Mouse (Mus musculus) G1E (cell line): ENCODE data around the gene Ubr4. TPM values are rescaled to one million over a fixed set of nuclear protein-coding genes. Genes with fewer than 3 reads are reported as not detected.

Experiments
- ATAC-seq: 2 replicates; pipeline ENCODE4 v1.8.0; 2016; ENCODE audit warnings: mild to moderate bottlenecking; ENCODE audit not compliant: insufficient number of reproducible peaks, poor library complexity, low FRiP score, severe bottlenecking; ENCODE audit errors: extremely low read depth
- DNase-seq: peaks from one replicate; pipeline ENCODE4 v3.0.0; 2012; ENCODE audit warnings: low spot score
- H3K27me3 ChIP-seq: 2 replicates; pipeline ENCODE4 v1.6.1; 2012; ENCODE audit warnings: mild to moderate bottlenecking, low read length, inconsistent platforms; ENCODE audit not compliant: insufficient read depth
- H3K36me3 ChIP-seq: replicated peaks from 2 replicates; pipeline ENCODE3; 2012; ENCODE audit warnings: mild to moderate bottlenecking, inconsistent platforms
- H3K4me1 ChIP-seq: 2 replicates; pipeline ENCODE4 v1.6.1; 2012; ENCODE audit warnings: low read depth, low read length, inconsistent platforms, mixed read lengths; ENCODE audit not compliant: insufficient read depth
- H3K4me3 ChIP-seq: 2 replicates; pipeline ENCODE4 v1.5.1; 2012; ENCODE audit warnings: low read depth, mild to moderate bottlenecking, inconsistent platforms, low read length, moderate library complexity, mixed read lengths
- H3K9me3 ChIP-seq: replicated peaks from 2 replicates; pipeline ENCODE4 v1.6.1; 2012; ENCODE audit warnings: inconsistent platforms
- CTCF ChIP-seq: IDR thresholded peaks from 2 replicates; pipeline ENCODE4 v1.5.1; 2012; ENCODE audit warnings: low read depth, low read length, inconsistent platforms, mixed read lengths
- GATA1 ChIP-seq: IDR thresholded peaks from 2 replicates; pipeline ENCODE4 v1.6.1; 2012; ENCODE audit warnings: borderline replicate concordance, low read length, inconsistent platforms, mixed read lengths
- GATA2 ChIP-seq: IDR thresholded peaks from 2 replicates; pipeline ENCODE4 v1.6.1; 2012; ENCODE audit warnings: low read depth, low read length, inconsistent platforms, borderline replicate concordance
- POLR2AphosphoS5 ChIP-seq: IDR thresholded peaks from 2 replicates; pipeline ENCODE4 v1.6.1; 2012; ENCODE audit warnings: low read depth, low read length, inconsistent platforms; ENCODE audit not compliant: insufficient replicate concordance
- TAL1 ChIP-seq: conservative IDR thresholded peaks from 2 replicates; pipeline ENCODE4 v1.6.1; 2012; ENCODE audit warnings: low read depth, low read length, inconsistent platforms, mixed read lengths
- polyA plus RNA-seq: library from polyadenylated mRNA; stranded (reverse); fragments of >175 nt; gene quantifications from 2 replicates; pipeline ENCODE4 v1.2.3, GENCODE M21; 2012
- total RNA-seq, 2 experiments: library from RNA; stranded (forward) in 1 of 2; stranded (reverse) in 1 of 2; fragments of 200-1000 nt in 1 of 2; fragments of >200 nt in 1 of 2; fragmentation: Nextera tagmentation in 1 of 2; gene quantifications; 2 replicates each; pipeline ENCODE4 v1.2.3; 2014 to 2017

The Ubr4 gene
- 386 and 393 TPM in 2 replicates for total RNA-seq (2014; fragmentation: Nextera tagmentation)
- 62.2 and 68.1 TPM in 2 replicates for total RNA-seq (2017)
- polyA plus RNA-seq = 67.8 and 132 TPM in 2 replicates

- DNase-seq (peak; percentile 93), ATAC-seq (peak; percentile 85)
- Histone ChIP-seq H3K4me3 (peak within 1 kb of the TSS; percentile 83), H3K27me3 (no peaks in the 10 kb centered on the region), H3K4me1 (peaks cover 66% of the 10 kb centered on the region), H3K9me3 (no peaks in the 10 kb centered on the region), H3K36me3 (peaks cover 73% of the 10 kb centered on the region)
- no peak for TF ChIP-seq GATA1
- no peak for TF ChIP-seq TAL1
- no peak for TF ChIP-seq CTCF
- no peak for TF ChIP-seq POLR2AphosphoS5
- no peak for TF ChIP-seq GATA2
Measured at GRCm38 (mm10) chr4:139351931-139352711, at the start of gene Ubr4, which contains the start of the genes Mrto4 and Emc1. Gene Ubr4 (plus strand): TSS chr4:139352609. Gene Mrto4 (minus strand): TSS chr4:139352576. Gene Emc1 (plus strand): TSS chr4:139352587.

GRCm38 (mm10) chr4:139305521-139305920 is 46.9 kb upstream of the Ubr4 start:
- no peak for TF ChIP-seq GATA2
- TF ChIP-seq TAL1 = no peak
- no peak for TF ChIP-seq GATA1
- TF ChIP-seq POLR2AphosphoS5 = no peak
- TF ChIP-seq CTCF = no peak
- no peak for DNase-seq
- Histone ChIP-seq H3K4me3 (no peak overlapping the region), H3K4me1 (peaks cover 31% of the 10 kb centered on the region), H3K9me3 (no peaks in the 10 kb centered on the region), H3K36me3 (peaks cover 66% of the 10 kb centered on the region), H3K27me3 (no peaks in the 10 kb centered on the region)
- no peak for ATAC-seq

GRCm38 (mm10) chr4:139307916-139308315 is 44.5 kb upstream of the Ubr4 start:
- Histone ChIP-seq H3K27me3 (no peaks in the 10 kb centered on the region), H3K4me3 (no peak overlapping the region), H3K36me3 (peaks cover 44% of the 10 kb centered on the region), H3K9me3 (no peaks in the 10 kb centered on the region), H3K4me1 (peaks cover 50% of the 10 kb centered on the region)
- DNase-seq = no peak
- TF ChIP-seq CTCF = no peak
- TF ChIP-seq GATA2 = no peak
- TF ChIP-seq POLR2AphosphoS5 = no peak
- TF ChIP-seq TAL1 = no peak
- no peak for ATAC-seq

- Histone ChIP-seq H3K36me3 (peaks cover 45% of the 10 kb centered on the region), H3K9me3 (no peaks in the 10 kb centered on the region), H3K4me3 (peak overlapping the region; percentile 94), H3K27me3 (no peaks in the 10 kb centered on the region), H3K4me1 (peaks cover 50% of the 10 kb centered on the region)
- no peak for ATAC-seq
- TF ChIP-seq CTCF (0 out of 2 replicates have a peak, but pooled peaks have one; percentile 5), GATA1 (no peak)
- no peak for DNase-seq
Measured at GRCm38 (mm10) chr4:139309651-139310050, 42.8 kb upstream of the Ubr4 start.

GRCm38 (mm10) chr4:139310171-139310898 is 42.1 kb upstream of the Ubr4 start, which contains the start of the genes Pqlc2 and Akr7a5:
Gene Pqlc2 (minus strand): TSS chr4:139310708.
Gene Akr7a5 (plus strand): TSS chr4:139310744.
- H3K4me1 ChIP-seq = peaks cover 50% of the 10 kb centered on the region

GRCm38 (mm10) chr4:139310899-139311701 is 41.3 kb upstream of the Ubr4 start:
- peaks cover 48% of the 10 kb centered on the region for H3K4me1 ChIP-seq
- H3K27me3 ChIP-seq = no peaks in the 10 kb centered on the region
- H3K36me3 ChIP-seq = peaks cover 45% of the 10 kb centered on the region
- ATAC-seq = no peak
- peak overlapping the region; percentile 94 for H3K4me3 ChIP-seq
- DNase-seq = peak; percentile 60
- no peak for TF ChIP-seq GATA2
- no peak for TF ChIP-seq POLR2AphosphoS5
- no peak for TF ChIP-seq TAL1
- TF ChIP-seq CTCF = no peak
- no peak for TF ChIP-seq GATA1
- H3K9me3 ChIP-seq = no peaks in the 10 kb centered on the region

More at GRCm38 (mm10) chr4:139310171-139310898, 42.1 kb upstream of the Ubr4 start, which contains the start of the genes Pqlc2 and Akr7a5:
- ATAC-seq (peak; percentile 42; the same call in 1 of the 2 replicates), DNase-seq (peak; percentile 94)
- TF ChIP-seq TAL1 = no peak
- TF ChIP-seq GATA2 = no peak
- no peak for TF ChIP-seq CTCF
- TF ChIP-seq POLR2AphosphoS5 = no peak
- TF ChIP-seq GATA1 = no peak
- Histone ChIP-seq H3K9me3 (no peaks in the 10 kb centered on the region), H3K36me3 (peaks cover 45% of the 10 kb centered on the region), H3K4me3 (peak within 1 kb of the TSS; percentile 94), H3K27me3 (no peaks in the 10 kb centered on the region)
